Mouse (Mus musculus) liver, adult 2 months (tissue): ENCODE measurements around the gene Tubb3. TPM values are rescaled to one million over a fixed set of nuclear protein-coding genes. Genes with fewer than 3 reads are reported as not detected.
"Not testable (repeated sequence)": the region's sequence is repeated elsewhere in the genome, so short reads cannot be mapped to it uniquely, and the experiment has no call there.

Source experiments
- DNase-seq: peaks from one replicate; pipeline ENCODE4 v3.0.0-alpha.2; 2011; ENCODE audit warnings: low read depth, low spot score; ENCODE audit errors: extremely low read depth
- H3K27ac ChIP-seq: fragments of 200-500 bp; replicated peaks from 2 replicates; pipeline ENCODE4 v1.5.1; 2012; ENCODE audit warnings: low read depth, mild to moderate bottlenecking, control low read depth, inconsistent platforms, low read length; ENCODE audit not compliant: insufficient read depth
- H3K27me3 ChIP-seq: fragments of 200-500 bp; 2 replicates; pipeline ENCODE4 v1.6.1; 2012; ENCODE audit warnings: mild to moderate bottlenecking, moderate library complexity, low read length, inconsistent platforms; ENCODE audit not compliant: control insufficient read depth, insufficient read depth
- H3K36me3 ChIP-seq: fragments of 200-500 bp; 2 replicates; pipeline ENCODE4 v1.6.1; 2012; ENCODE audit warnings: low read length, inconsistent platforms; ENCODE audit not compliant: control insufficient read depth, insufficient read depth
- H3K4me1 ChIP-seq: fragments of 200-500 bp; 2 replicates; pipeline ENCODE4 v1.6.1; 2011; ENCODE audit warnings: low read length; ENCODE audit not compliant: control insufficient read depth, insufficient read depth
- H3K4me3 ChIP-seq: fragments of 200-500 bp; 2 replicates; pipeline ENCODE4 v1.5.1; 2011; ENCODE audit warnings: low read depth, mild to moderate bottlenecking, control low read depth, low read length, moderate library complexity; ENCODE audit not compliant: insufficient read depth
- H3K79me2 ChIP-seq: fragments of 200-500 bp; 2 replicates; pipeline ENCODE4 v1.6.1; 2012; ENCODE audit warnings: inconsistent platforms, mild to moderate bottlenecking, low read length, moderate library complexity; ENCODE audit not compliant: control insufficient read depth, insufficient read depth
- H3K9ac ChIP-seq: fragments of 200-500 bp; 2 replicates; pipeline ENCODE4 v1.6.1; 2012; ENCODE audit warnings: low read depth, mild to moderate bottlenecking, control low read depth, inconsistent platforms, low read length
- CTCF ChIP-seq: fragments of 200-500 bp; IDR thresholded peaks from 2 replicates; pipeline ENCODE4 v1.5.1; 2011; ENCODE audit warnings: low read depth, low read length, control low read depth
- POLR2A ChIP-seq: fragments of 200-500 bp; IDR thresholded peaks from 2 replicates; pipeline ENCODE4 v1.6.1; 2011; ENCODE audit warnings: low read length, control low read depth; ENCODE audit not compliant: insufficient read depth; ENCODE audit errors: extremely low read depth
- WGBS: fragments of 180-500 bp; shearing (Covaris S2); methylation state at CpG from one replicate; pipeline ENCODE4 v1.1.7; 2018; 5-methylcytosine and 5-hydroxymethylcytosine counted together
- polyA plus RNA-seq: library from polyadenylated mRNA; depleted of rRNA; stranded (reverse); fragments of >200 nt; gene quantifications from 2 replicates; pipeline ENCODE4 v1.2.3, GENCODE M21; 2012
- total RNA-seq: library from RNA; depleted of rRNA; stranded (reverse); fragments of >200 nt; gene quantifications from 2 replicates; pipeline ENCODE4 v1.2.3, GENCODE M21; 2014

Tubb3 gene
- total and polyA plus RNA-seq, 2 experiments: not detected

GRCm38 (mm10) chr8:123414255-123414654, 3.0 kb downstream of the Tubb3 start:
- TF ChIP-seq POLR2A (no peak), CTCF (no peak)
- WGBS: 10% methylated on average over 9 of the region's 9 CpGs
- Histone ChIP-seq H3K4me1 (no peaks in the 10 kb centered on the region), H3K27ac (no peak overlapping the region), H3K27me3 (peaks cover 10% of the 10 kb centered on the region), H3K36me3 (no peaks in the 10 kb centered on the region), H3K4me3 (no peak overlapping the region), H3K79me2 (no peaks in the 10 kb centered on the region), H3K9ac (no peak overlapping the region)
- no peak for DNase-seq

- not testable (repeated sequence) for H3K4me3 ChIP-seq, H3K9ac ChIP-seq, H3K4me1 ChIP-seq, H3K79me2 ChIP-seq, H3K36me3 ChIP-seq, H3K27ac ChIP-seq, DNase-seq
- 80% methylated on average over 5 of the region's 5 CpGs for WGBS
- peaks cover 10% of the 10 kb centered on the region for H3K27me3 ChIP-seq
Observed at GRCm38 (mm10) chr8:123414997-123415696, 3.9 kb downstream of the Tubb3 start.

GRCm38 (mm10) chr8:123415967-123416943, 5.0 kb downstream of the Tubb3 start:
- Histone ChIP-seq H3K9ac (no peak overlapping the region), H3K27ac (no peak overlapping the region), H3K36me3 (no peaks in the 10 kb centered on the region), H3K27me3 (peaks cover 9% of the 10 kb centered on the region), H3K79me2 (no peaks in the 10 kb centered on the region), H3K4me1 (no peaks in the 10 kb centered on the region), H3K4me3 (no peak overlapping the region)
- DNase-seq: no peak
- WGBS: 79% methylated on average over 8 of the region's 8 CpGs
- no peak for TF ChIP-seq POLR2A
- no peak for TF ChIP-seq CTCF

GRCm38 (mm10) chr8:123416944-123417555, 5.8 kb downstream of the Tubb3 start:
- Histone ChIP-seq H3K27ac (no peak overlapping the region), H3K36me3 (no peaks in the 10 kb centered on the region), H3K27me3 (peaks cover under 1% of the 10 kb centered on the region; the same call in 1 of the 2 replicates), H3K4me1 (no peaks in the 10 kb centered on the region), H3K79me2 (no peaks in the 10 kb centered on the region), H3K9ac (no peak overlapping the region), H3K4me3 (no peak overlapping the region)
- TF ChIP-seq POLR2A (no peak), CTCF (no peak)
- 73% methylated on average over 8 of the region's 8 CpGs for WGBS
- no peak for DNase-seq

GRCm38 (mm10) chr8:123419711-123420110, 8.5 kb downstream of the Tubb3 start:
- TF ChIP-seq CTCF (no peak), POLR2A (no peak)
- WGBS: 82% methylated on average over 4 of the region's 4 CpGs
- Histone ChIP-seq H3K4me1 (no peaks in the 10 kb centered on the region), H3K4me3 (no peak overlapping the region), H3K79me2 (no peaks in the 10 kb centered on the region), H3K27ac (no peak overlapping the region), H3K27me3 (no peaks in the 10 kb centered on the region), H3K36me3 (no peaks in the 10 kb centered on the region), H3K9ac (no peak overlapping the region)
- no peak for DNase-seq
